Mouse (Mus musculus): Measurements from ENCODE around the gene Gm10718.
"Not testable (repeated sequence)": the region's sequence is repeated elsewhere in the genome, so short reads cannot be mapped to it uniquely, and the experiment has no call there.

- TF ChIP-seq GATA1 (IDR thresholded peaks at IDR 0.05; ENCODE audit: borderline replicate concordance, low read length); FLI1 (IDR thresholded peaks at IDR 0.05; ENCODE audit: low read length): not testable (repeated sequence)
Measured at GRCm38 (mm10) chr9:3024912-3025467, 1.6 kb downstream of the Gm10718 start, which contains the start of gene Gm10717.
